Mouse (Mus musculus): ENCODE data around the gene Zfx.
A peak's percentile ranks its signal among the peaks of the same experiment; 100 is the strongest.

Zfx gene

GRCm38 (mm10) chrX:94123059-94123839, at the start of gene Zfx:
Gene Zfx, minus strand, starts transcription at chrX:94123702.
- peak; percentile 45 for DNase-seq

GRCm38 (mm10) chrX:94169348-94169747, 45.8 kb upstream of the Zfx start:
- no peak for DNase-seq

DNA sequence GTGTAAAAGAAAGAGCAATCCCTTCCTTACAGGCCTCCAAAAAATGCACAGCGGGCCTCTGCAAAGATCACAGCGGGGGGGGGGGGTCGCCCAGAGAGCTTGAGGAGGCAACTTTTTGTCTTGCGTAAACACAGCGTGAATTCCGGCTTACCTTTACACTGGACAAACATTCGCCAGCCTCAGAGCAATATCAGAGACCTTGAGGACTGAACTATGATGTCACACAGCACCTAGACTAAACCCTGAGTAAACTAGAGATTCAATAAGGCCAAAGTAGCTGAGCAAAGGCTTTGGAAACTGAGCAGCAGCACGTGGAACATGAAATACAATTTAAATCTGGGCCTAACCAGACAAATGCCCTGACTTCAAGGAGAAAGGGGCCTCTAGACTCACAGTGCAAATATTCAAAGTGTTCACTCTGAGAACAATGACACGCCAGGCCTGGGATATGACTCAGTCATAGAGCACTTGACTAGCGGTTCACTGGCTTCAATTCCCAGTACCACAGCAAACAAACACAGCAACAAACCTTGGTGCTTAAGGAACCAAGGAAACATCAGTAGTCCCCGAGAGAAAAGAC, 28.8 kb upstream of the Zfx start:
- no peak for DNase-seq

GRCm38 (mm10) chrX:94150471-94150870, 27.0 kb upstream of the Zfx start:
- no peak for DNase-seq

DNA sequence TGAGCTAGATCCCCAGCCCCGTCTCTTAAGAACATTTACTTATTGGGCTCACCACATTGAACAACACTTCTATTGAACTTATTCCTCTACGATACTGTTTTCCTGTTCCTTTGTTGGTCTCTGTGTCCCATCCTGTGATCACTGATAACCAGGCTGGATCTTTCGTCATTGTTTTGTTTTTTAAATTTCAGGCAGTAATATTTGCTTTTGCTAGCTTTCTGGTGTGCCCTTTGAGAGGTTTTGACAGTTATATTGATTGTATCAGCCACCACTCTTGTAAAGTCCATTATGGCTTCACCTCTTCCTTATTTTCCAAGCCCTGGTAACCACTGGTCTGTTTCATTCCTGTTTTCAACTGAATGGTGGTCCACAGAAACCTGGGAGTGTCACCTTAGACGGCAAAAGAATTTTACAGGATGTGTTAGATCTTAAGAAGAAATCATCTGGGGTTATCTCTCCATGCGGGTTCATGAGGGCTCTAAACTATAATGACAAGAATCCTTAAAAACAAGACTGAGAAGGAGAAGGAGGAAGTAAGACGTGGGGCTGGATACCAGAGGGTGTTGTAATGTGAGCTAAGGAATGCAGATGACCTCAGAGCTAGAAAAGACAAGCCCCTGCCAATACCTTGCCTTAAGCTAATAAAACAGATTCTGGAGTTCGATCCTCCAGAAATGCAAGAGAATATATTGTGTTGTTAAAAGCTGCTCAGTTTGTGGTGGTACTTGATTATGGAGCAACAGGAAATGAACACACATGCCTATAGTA, 18.7 kb upstream of the Zfx start:
- no peak for DNase-seq

GRCm38 (mm10) chrX:94140080-94140479, 16.6 kb upstream of the Zfx start:
- DNase-seq = no peak

DNA sequence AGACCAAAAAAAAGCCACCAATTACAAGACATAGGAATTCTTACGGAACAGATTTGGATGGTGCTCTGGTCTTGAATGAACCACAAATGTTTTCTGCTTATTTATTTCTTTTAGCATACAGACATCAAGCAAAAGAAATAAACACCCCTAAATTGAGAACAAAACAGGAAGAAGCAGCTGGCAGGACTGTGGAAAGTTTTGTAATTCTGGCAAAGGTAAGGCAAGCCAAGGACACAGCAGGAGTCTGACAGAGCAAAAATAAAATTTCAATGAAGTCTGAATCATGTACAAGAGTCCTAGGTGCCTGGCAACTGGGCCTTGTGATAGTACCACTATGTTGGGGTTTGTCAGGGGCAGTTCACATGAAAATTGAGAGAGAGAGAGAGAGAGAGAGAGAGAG, 14.8 kb upstream of the Zfx start:
- no peak for DNase-seq

- DNase-seq = no peak
Observed at GRCm38 (mm10) chrX:94135084-94135483, 11.6 kb upstream of the Zfx start.

DNA sequence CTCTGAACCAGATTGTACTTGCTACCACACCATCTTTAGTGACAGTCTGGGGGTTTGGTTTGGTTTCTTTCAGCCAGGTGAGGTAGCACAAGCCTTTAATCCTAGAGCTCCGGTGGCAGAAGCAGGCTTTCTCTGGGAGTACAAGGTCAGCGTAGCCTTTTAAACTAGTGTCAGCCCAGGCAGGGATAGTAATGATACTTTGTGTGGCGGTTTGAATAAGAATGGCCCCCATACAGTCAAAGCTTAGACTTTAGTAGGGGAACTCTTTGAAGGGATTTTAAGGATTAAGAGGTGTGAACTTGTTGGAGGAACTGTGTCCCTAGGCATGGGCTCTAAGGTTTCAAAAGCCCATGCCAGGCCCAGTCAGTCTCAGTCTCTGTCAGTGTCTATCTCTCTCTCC, 10.0 kb upstream of the Zfx start:
- DNase-seq = no peak

GRCm38 (mm10) chrX:94132239-94132638, 8.7 kb upstream of the Zfx start:
- DNase-seq = no peak

GRCm38 (mm10) chrX:94129712-94130111, 6.2 kb upstream of the Zfx start:
- no peak for DNase-seq

DNA sequence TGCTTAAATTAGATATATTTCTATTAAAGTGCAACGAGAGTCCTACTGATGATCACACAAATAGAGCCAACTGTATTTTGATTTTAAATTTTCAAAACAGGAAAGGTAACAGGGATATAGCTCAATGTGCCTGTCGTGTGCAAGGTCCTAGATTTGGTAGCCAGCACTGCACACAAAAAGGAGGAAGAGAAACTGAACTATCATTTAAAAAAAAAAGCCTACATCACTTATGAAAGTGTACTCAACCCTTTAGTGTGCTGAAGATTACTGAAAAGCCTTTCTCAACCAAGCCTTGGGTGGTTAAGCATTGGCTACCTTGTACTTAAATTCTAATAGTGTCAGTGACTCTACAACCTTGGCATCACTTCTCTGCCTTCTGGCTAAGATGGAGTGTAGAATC, 2.4 kb upstream of the Zfx start:
- no peak for DNase-seq

DNA sequence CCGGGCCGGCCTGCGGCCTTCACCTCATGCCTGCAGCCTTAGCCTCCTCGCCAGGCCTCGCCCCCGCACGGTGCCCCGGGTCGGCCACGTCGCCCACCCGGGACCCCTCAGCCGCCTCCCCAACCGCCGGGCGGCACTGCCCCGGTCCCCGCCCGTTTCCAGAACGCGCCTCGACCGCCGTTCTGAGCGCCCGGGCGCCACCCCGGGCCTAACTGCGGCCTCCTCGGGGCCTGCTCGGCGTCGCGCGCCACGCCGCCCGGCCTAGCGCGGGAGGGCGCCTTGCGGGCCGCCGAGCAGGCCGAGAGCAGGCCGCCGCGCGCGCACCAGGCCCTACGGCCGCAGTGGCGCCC, 818 bp downstream of the Zfx start:
- DNase-seq = no peak

DNA sequence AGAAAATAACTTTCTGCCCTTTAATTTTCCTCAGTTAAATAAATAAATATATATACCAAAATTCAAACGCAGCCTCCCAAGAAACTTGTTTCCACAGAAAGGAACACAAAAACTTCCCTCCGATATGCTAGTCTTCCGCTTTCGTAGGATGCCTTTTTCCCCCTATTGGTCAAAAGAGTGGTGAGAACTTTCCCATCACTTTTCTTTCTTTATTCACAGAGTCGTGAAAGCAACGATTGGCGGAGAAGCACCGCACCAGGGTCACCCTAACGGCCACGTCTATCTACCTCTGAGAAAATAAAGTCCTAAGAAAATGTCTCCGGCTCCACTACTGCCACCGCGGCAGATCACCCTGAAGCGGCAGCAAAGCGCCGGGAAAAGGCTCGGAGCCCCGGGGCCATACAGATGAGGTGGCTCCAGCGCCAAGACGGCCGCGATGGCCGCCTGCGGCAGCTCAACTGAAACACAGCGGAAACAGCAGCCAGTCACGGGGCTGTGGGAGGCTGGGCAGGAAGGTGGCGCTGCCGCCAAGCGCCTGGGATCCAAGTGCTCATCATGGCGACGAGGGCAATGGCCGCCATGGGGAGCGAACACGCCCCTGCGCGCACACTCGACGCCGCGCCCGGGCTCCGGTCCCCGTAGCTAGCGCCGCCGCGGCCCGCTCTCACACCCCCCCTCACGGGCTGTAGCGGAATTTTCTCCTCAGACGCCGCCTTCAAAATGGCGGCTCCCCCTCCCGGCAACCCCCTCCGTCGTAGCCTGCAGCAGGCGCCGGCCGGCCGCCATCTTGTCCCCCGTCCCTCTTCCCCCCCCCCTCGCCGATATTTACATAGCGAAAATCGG, 1.4 kb downstream of the Zfx start:
- peak; percentile 87 for DNase-seq

DNA sequence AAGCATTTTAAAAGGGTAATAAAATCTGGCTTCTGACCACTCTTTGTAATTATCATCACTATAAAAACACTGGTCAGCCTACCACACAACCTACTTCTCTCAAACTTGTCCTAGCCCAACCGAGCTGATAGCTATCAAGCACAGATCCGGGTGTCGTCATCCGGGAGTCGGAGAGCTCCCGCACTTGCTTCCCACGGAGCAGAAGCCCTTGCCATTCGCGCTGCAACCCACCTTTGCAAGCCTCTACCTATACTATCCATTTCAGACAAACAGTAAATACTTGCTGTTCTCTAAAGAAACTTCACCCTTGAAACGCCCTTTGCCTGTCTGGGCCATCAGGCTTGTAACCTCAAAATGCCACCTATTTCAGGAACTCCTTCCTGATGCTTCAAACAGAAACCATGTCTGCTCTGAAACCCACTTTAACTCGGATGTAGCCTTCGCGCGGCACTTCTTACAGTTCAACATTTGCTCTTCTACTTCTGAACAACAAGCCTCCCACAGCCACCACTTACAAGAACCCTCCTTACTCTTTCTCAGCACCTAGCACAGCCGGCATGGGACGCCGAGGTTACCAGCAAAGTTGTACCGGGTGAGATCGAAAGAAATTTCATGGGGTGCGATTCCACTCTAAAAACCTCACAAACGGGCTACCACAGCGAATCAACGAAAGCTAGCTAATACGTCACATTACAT, 2.2 kb downstream of the Zfx start:
- DNase-seq = no peak

DNA sequence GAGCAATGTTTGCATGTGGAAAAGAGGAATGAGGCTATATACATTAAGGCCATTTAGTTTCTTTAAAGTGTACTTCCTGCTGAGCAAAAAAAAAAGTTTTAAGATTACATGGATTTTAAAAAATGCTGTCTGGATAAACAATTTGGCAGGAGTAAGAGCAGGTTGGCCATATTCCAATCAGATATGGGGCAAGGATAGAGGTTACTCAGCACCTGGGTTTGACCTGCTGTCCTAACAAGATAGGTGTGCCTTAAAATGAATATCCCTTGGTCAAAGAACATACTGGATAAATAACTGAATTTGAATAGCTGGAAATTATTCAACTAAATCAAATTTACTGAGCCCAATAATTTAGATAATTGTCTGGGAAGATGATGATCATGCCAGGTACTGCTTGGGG, 5.2 kb downstream of the Zfx start:
- no peak for DNase-seq

GRCm38 (mm10) chrX:94115882-94116281, 7.6 kb downstream of the Zfx start:
- no peak for DNase-seq

- no peak for DNase-seq
Observed at GRCm38 (mm10) chrX:94105964-94106363, 17.5 kb downstream of the Zfx start.

DNA sequence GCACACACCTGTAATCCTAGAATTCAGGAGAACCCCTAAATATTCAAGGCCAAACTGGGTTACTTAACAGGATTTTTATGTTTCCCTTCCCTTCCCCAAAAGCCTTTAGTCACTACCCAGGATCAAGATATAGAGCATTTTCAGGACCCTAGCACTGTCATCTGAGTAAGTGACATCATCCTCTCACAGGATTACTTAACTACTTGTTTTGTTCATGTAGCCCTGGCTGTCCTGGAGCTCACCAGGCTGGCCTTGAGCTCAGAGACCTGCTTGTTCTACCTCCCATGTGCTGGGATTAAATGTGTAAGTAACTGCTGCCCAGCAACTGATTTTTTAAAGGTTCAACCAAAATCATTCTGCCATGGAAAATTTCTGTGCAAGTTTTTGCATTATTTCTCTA, 20.6 kb downstream of the Zfx start:
- DNase-seq = no peak

GRCm38 (mm10) chrX:94100561-94100960, 22.9 kb downstream of the Zfx start:
- DNase-seq = no peak

- no peak for DNase-seq
Observed at GRCm38 (mm10) chrX:94091001-94091400, 32.5 kb downstream of the Zfx start.

GRCm38 (mm10) chrX:94061246-94061645, 62.3 kb downstream of the Zfx start:
- peak; percentile 63 for DNase-seq

DNA sequence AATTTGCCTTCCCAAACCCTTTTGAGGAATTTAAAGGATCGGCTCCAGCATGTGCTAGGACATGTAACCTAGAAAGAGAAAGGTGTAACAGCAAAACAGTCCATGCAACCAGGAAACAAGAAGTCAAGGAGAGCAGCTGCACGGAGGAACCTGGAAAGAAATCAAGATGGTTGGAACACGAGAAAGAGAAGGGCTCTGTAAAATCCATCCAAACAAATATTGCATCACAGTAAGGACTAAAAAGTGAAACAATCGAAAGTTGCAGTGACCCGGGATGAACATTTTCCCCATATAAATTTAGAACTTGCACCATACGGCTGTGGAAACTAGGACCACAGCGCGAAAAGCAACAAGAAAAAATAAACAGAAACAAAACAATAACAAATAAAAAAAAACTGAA, 62.8 kb downstream of the Zfx start:
- no peak for DNase-seq

Data from layer of hippocampus, adult 9-11 months (tissue).